Mouse (Mus musculus) layer of hippocampus, adult 2 months (tissue): ENCODE data around the gene Creg2. TPM values are rescaled to one million over a fixed set of nuclear protein-coding genes. Genes with fewer than 3 reads are reported as not detected.

Experiments
- DNase-seq, 2 experiments: peaks; one replicate each; pipeline ENCODE4 v3.0.0; 2022; ENCODE audit warnings: low spot score in 2 of 2
- H3K27ac ChIP-seq: fragments of 200-600 bp; 2 replicates; pipeline ENCODE4 v1.8.1; 2022
- H3K4me3 ChIP-seq: fragments of 200-600 bp; 2 replicates; pipeline ENCODE4 v1.8.1; 2022; ENCODE audit warnings: mild to moderate bottlenecking
- CTCF ChIP-seq: fragments of 200-600 bp; conservative IDR thresholded peaks from 2 replicates; pipeline ENCODE4 v1.8.1; 2022; ENCODE audit warnings: antibody characterized with exemption, mild to moderate bottlenecking, moderate library complexity
- total RNA-seq, 2 experiments: library from RNA; stranded (reverse); gene quantifications; 2 replicates each; pipeline ENCODE4 v1.2.3; 2021

The Creg2 gene
- total RNA-seq, 2 experiments from 2014 or later = 99.7 to 100.0 TPM

- no peak for TF ChIP-seq CTCF
- no peak for DNase-seq
- Histone ChIP-seq H3K27ac (peak overlapping the region; percentile 75), H3K4me3 (peak overlapping the region; percentile 13; the same call in 1 of the 2 replicates)
Observed at GRCm38 (mm10) chr1:39645905-39646759, 5.1 kb downstream of the Creg2 start.

- DNase-seq = no peak
- TF ChIP-seq CTCF = no peak
Observed at GRCm38 (mm10) chr1:39644333-39644732, 6.9 kb downstream of the Creg2 start.

GRCm38 (mm10) chr1:39641667-39642066, 9.6 kb downstream of the Creg2 start:
- DNase-seq = no peak
- Histone ChIP-seq H3K4me3 (no peak overlapping the region), H3K27ac (no peak overlapping the region)
- TF ChIP-seq CTCF = peak; percentile 50

More at GRCm38 (mm10) chr1:39644333-39644732, 6.9 kb downstream of the Creg2 start:
- H3K4me3 ChIP-seq = no peak overlapping the region
- H3K27ac ChIP-seq = no peak overlapping the region

- DNase-seq = no peak
- Histone ChIP-seq H3K4me3 (no peak overlapping the region), H3K27ac (no peak overlapping the region)
- TF ChIP-seq CTCF = no peak
Observed at GRCm38 (mm10) chr1:39637139-39637538, 14.1 kb downstream of the Creg2 start.

GRCm38 (mm10) chr1:39636660-39637059, 14.6 kb downstream of the Creg2 start:
- H3K27ac ChIP-seq = no peak overlapping the region
- no peak for DNase-seq
- no peak for TF ChIP-seq CTCF
- no peak overlapping the region for H3K4me3 ChIP-seq

- H3K4me3 ChIP-seq = no peak overlapping the region
- TF ChIP-seq CTCF = no peak
- no peak overlapping the region for H3K27ac ChIP-seq
- no peak for DNase-seq
Observed at GRCm38 (mm10) chr1:39636196-39636595, 15.1 kb downstream of the Creg2 start.

- H3K4me3 ChIP-seq = no peak overlapping the region
- H3K27ac ChIP-seq = no peak overlapping the region
- no peak for DNase-seq
- no peak for TF ChIP-seq CTCF
Observed at GRCm38 (mm10) chr1:39628606-39629005, 22.7 kb downstream of the Creg2 start.

GRCm38 (mm10) chr1:39625491-39625890, 25.8 kb downstream of the Creg2 start:
- H3K27ac ChIP-seq = no peak overlapping the region
- no peak overlapping the region for H3K4me3 ChIP-seq
- no peak for DNase-seq
- TF ChIP-seq CTCF = no peak

GRCm38 (mm10) chr1:39623729-39624128, 27.5 kb downstream of the Creg2 start:
- no peak overlapping the region for H3K27ac ChIP-seq
- DNase-seq = no peak
- H3K4me3 ChIP-seq = no peak overlapping the region
- no peak for TF ChIP-seq CTCF

GRCm38 (mm10) chr1:39623106-39623505, 28.2 kb downstream of the Creg2 start:
- no peak for DNase-seq
- Histone ChIP-seq H3K27ac (no peak overlapping the region), H3K4me3 (no peak overlapping the region)
- TF ChIP-seq CTCF = no peak

- Histone ChIP-seq H3K27ac (no peak overlapping the region), H3K4me3 (no peak overlapping the region)
- no peak for TF ChIP-seq CTCF
- DNase-seq = no peak
Observed at GRCm38 (mm10) chr1:39618524-39618923, 32.8 kb downstream of the Creg2 start.

GRCm38 (mm10) chr1:39615526-39615925, 35.7 kb downstream of the Creg2 start:
- no peak for TF ChIP-seq CTCF
- DNase-seq = no peak
- Histone ChIP-seq H3K27ac (no peak overlapping the region), H3K4me3 (no peak overlapping the region)

GRCm38 (mm10) chr1:39614462-39615279, 36.6 kb downstream of the Creg2 start:
- H3K4me3 ChIP-seq = no peak overlapping the region
- DNase-seq = peak; percentile 31 to 73
- no peak overlapping the region for H3K27ac ChIP-seq
- TF ChIP-seq CTCF = peak; percentile 93

- no peak for TF ChIP-seq CTCF
- no peak overlapping the region for H3K4me3 ChIP-seq
- no peak overlapping the region for H3K27ac ChIP-seq
- DNase-seq = no peak
Observed at GRCm38 (mm10) chr1:39613061-39613460, 38.2 kb downstream of the Creg2 start.
